Mouse (Mus musculus): ENCODE data around the gene Higd1a. TPM values are rescaled to one million over a fixed set of nuclear protein-coding genes. Genes with fewer than 3 reads are reported as not detected.

The Higd1a gene
- polyA plus RNA-seq, 1 experiment from 2014 or later, result 224 TPM

DNA sequence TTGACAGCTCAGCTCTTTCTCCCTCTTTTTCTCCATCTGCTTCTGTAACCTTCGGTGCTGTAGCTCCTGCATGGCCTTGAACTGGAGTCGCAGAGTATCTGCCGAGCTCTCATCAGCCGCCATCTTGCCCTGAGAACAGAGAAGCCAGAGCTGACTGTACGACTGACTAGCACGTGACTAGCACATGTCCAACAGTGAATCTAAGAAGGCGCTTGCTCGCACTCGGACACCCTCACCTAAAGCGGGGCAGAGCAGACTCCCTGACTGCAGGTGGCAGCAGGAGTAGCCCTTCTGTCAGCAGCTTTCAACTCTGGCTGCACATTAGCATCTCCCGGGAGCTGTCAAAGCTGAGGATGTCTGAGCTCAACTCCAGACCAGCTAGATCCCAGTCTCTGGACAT, 24.3 kb downstream of the Higd1a start:
- no peaks in the 10 kb centered on the region for H3K27me3 ChIP-seq
- no peak overlapping the region for H3K4me2 ChIP-seq (replicated peaks)
- H3K36me3 ChIP-seq, result no peaks in the 10 kb centered on the region
- H3K27ac ChIP-seq (replicated peaks), result no peak overlapping the region
- H3K9me3 ChIP-seq (replicated peaks), result no peaks in the 10 kb centered on the region
- peaks cover 3% of the 10 kb centered on the region; the same call in 1 of the 2 replicates for H3K4me1 ChIP-seq
- no peak for ATAC-seq (ENCODE audit: insufficient number of reproducible peaks, low FRiP score, low TSS enrichment, low read depth)
- no peak overlapping the region for H3K9ac ChIP-seq
- 76% methylated on average over 11 of the region's 11 CpGs for WGBS
- H3K4me3 ChIP-seq (replicated peaks), result no peak overlapping the region

DNA sequence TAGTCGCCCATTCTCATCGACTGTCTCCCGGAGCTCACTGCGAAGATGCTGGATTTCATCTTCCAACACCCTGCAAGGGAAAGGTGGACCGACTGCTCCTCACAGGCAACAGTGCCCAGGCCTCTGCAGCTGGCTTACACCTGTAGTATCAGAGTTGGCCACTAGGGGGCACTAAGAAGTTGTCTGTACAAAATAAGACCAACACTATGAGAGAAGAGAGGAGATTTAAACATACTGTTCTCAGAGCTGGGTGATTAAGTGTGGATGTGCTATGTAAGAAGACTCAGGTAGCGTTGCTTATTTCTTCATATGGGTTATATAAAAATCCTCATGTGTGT, 27.2 kb downstream of the Higd1a start:
- no peak for ATAC-seq (ENCODE audit: insufficient number of reproducible peaks, low FRiP score, low TSS enrichment, low read depth)
- H3K9ac ChIP-seq, result no peak overlapping the region
- H3K27ac ChIP-seq (replicated peaks), result no peak overlapping the region
- no peak overlapping the region for H3K4me3 ChIP-seq (replicated peaks)
- no peak overlapping the region for H3K4me2 ChIP-seq (replicated peaks)
- no peaks in the 10 kb centered on the region for H3K9me3 ChIP-seq (replicated peaks)
- 20% methylated on average over 6 of the region's 6 CpGs for WGBS
- H3K27me3 ChIP-seq, result no peaks in the 10 kb centered on the region
- H3K4me1 ChIP-seq, result no peaks in the 10 kb centered on the region
- H3K36me3 ChIP-seq, result no peaks in the 10 kb centered on the region

DNA sequence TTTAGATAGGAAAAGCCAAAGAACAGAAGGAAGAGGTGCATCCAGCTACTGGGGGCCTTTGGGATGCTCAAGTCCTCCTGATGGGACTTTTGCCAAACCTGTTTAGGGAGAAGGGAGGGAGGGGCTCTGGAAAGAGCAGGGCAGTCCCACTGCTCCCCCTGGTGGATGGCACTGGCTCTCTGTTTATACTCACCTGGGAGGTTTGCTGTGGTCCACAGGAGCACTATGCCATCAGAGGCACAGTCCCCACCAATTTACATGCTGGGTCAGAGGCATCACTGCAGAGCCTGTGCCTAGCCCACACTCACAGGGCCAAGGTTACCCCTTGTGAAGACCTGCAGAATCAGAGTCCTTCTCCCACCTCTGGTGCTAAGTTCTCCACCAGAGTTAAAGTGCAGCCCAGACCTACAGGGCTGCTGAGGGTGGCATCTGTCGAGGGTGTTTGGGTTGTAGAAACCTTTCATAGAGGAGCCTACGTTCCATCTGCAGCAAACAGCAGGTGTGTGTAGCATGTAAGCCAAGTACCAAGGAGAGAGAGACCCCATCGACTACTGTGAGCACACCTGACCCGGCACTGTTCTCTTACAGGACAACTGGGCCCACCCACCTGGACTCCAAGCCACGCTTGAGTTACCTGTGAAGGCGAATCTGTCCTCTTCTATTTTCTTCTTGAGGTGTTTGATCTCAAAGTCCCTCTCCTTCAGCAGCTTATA, 27.8 kb downstream of the Higd1a start:
- Histone ChIP-seq H3K9ac (no peak overlapping the region), H3K36me3 (no peaks in the 10 kb centered on the region), H3K27ac (replicated peaks) (no peak overlapping the region), H3K27me3 (no peaks in the 10 kb centered on the region), H3K4me2 (replicated peaks) (no peak overlapping the region), H3K4me1 (no peaks in the 10 kb centered on the region), H3K4me3 (replicated peaks) (no peak overlapping the region), H3K9me3 (replicated peaks) (no peaks in the 10 kb centered on the region)
- ATAC-seq (ENCODE audit: insufficient number of reproducible peaks, low FRiP score, low TSS enrichment, low read depth), result no peak
- 66% methylated on average over 6 of the region's 6 CpGs for WGBS

DNA sequence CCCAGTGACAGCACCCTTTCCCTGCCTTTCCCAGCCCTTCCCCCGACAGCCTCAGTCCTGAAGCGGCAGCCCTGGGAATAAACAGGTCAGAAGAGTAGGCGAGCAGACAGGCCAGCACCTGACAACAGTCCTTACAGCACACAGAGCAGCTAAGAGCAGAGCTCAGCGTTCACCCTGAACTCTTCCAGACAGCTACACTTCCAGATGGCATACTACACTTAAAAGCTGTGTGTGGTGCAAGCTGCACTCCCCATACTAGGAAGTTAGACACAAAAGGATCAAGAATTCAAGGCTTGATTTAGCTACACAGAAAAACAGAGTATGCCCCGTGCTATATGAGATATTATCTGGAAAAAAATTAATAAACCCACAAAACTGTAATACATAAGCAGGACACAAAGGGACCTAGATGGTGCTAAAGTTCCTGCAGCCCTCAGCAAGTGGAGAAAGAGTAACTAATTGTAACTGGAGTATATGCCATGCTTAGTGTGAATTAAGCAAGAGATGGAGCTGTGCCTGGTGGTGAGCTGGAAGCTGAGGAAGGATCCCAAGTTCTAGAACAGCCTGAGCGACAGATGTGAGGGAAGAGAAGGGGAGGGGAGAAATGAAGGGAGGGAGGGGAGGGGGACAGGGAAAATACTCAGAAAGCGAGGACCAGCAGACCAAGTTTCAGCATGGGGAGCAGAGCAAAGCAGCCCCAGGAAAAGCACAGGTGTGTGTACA, 28.7 kb downstream of the Higd1a start:
- H3K9me3 ChIP-seq (replicated peaks), result no peaks in the 10 kb centered on the region
- no peak overlapping the region for H3K27ac ChIP-seq (replicated peaks)
- ATAC-seq (ENCODE audit: insufficient number of reproducible peaks, low FRiP score, low TSS enrichment, low read depth), result no peak

DNA sequence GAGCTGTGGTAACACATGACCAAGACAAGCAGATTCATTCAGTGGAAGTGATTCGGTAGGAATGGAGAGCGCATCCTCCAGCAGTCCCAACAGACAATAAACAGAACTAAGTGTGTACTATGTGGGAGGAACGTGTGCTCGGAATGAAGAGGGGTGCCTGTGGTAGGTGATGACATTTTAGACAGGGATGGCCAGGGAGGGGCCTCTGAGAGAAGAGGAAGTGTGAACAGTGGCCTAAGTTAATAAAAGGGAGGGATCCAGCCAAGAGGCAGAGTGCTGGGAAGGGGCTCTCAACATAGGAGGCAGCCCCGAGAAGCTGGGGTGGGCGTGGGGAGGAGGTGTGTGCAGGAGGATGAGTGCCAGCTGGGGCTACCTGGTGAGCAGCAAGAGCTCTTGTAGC, 29.8 kb downstream of the Higd1a start:
- no peak overlapping the region for H3K9ac ChIP-seq
- ATAC-seq (ENCODE audit: insufficient number of reproducible peaks, low FRiP score, low TSS enrichment, low read depth), result no peak
- H3K4me2 ChIP-seq (replicated peaks), result no peak overlapping the region
- WGBS, result 76% methylated on average over 6 of the region's 6 CpGs
- H3K9me3 ChIP-seq (replicated peaks), result no peaks in the 10 kb centered on the region
- H3K4me3 ChIP-seq (replicated peaks), result no peak overlapping the region
- H3K27ac ChIP-seq (replicated peaks), result no peak overlapping the region
- no peaks in the 10 kb centered on the region for H3K36me3 ChIP-seq
- H3K4me1 ChIP-seq, result peaks cover 8% of the 10 kb centered on the region; the same call in 1 of the 2 replicates
- H3K27me3 ChIP-seq, result no peaks in the 10 kb centered on the region

More for the DNA sequence above, 28.7 kb downstream of the Higd1a start:
- H3K36me3 ChIP-seq, result no peaks in the 10 kb centered on the region
- H3K4me1 ChIP-seq, result no peaks in the 10 kb centered on the region
- H3K9ac ChIP-seq, result no peak overlapping the region
- no peak overlapping the region for H3K4me3 ChIP-seq (replicated peaks)
- no peaks in the 10 kb centered on the region for H3K27me3 ChIP-seq
- 53% methylated on average over 7 of the region's 7 CpGs for WGBS
- H3K4me2 ChIP-seq (replicated peaks), result no peak overlapping the region

DNA sequence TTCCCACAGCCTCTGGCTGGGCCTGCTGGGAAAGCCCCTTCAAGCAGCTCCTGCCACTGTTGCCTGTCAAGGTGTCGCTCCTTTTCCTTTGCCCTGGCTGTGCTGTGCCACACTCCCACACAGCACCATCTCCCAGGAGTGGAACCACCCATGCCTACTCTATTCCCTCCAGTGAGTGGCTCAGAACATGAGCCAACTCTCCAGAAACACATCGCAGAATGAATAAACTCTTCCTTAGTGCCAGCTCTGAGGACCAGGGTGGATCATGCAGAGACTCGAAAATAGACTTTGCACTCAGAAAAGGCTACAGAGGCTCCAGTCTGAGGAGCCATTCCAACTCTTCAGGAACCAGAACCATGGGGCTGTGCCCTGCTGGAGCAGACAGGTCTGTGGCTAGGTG, 31.8 kb downstream of the Higd1a start:
- Histone ChIP-seq H3K4me1 (peaks cover 19% of the 10 kb centered on the region), H3K4me3 (replicated peaks) (no peak overlapping the region), H3K4me2 (replicated peaks) (no peak overlapping the region), H3K36me3 (no peaks in the 10 kb centered on the region), H3K9me3 (replicated peaks) (no peaks in the 10 kb centered on the region), H3K9ac (no peak overlapping the region), H3K27me3 (no peaks in the 10 kb centered on the region), H3K27ac (replicated peaks) (no peak overlapping the region)
- 82% methylated on average over 3 of the region's 3 CpGs for WGBS
- ATAC-seq (ENCODE audit: insufficient number of reproducible peaks, low FRiP score, low TSS enrichment, low read depth), result no peak

DNA sequence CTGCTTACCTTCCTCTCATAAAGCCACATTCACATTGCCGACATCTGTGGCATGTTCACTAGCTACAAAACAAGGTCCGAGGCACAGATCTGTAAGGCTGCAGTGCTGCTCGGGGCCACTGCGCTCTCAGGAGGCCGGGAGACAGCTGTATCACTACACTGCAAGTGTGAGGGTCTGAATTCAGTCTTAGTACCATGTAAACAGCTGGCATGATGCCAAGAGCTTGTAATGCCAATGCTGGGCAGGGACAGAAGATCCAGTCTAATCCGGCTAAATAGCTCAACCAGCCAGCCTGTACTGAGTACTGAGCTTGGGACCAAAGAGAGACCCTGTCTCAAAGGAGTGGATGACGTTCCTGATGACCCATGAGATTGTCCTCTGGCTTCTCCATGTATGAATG, 34.2 kb downstream of the Higd1a start:
- Histone ChIP-seq H3K36me3 (no peaks in the 10 kb centered on the region), H3K9me3 (replicated peaks) (no peaks in the 10 kb centered on the region), H3K4me3 (replicated peaks) (no peak overlapping the region), H3K27ac (replicated peaks) (no peak overlapping the region), H3K4me1 (peaks cover 31% of the 10 kb centered on the region), H3K4me2 (replicated peaks) (no peak overlapping the region), H3K27me3 (no peaks in the 10 kb centered on the region), H3K9ac (no peak overlapping the region)
- ATAC-seq (ENCODE audit: insufficient number of reproducible peaks, low FRiP score, low TSS enrichment, low read depth), result 0 out of 2 replicates have a peak, but pooled peaks have one; percentile 22
- 71% methylated on average over 7 of the region's 7 CpGs for WGBS

DNA sequence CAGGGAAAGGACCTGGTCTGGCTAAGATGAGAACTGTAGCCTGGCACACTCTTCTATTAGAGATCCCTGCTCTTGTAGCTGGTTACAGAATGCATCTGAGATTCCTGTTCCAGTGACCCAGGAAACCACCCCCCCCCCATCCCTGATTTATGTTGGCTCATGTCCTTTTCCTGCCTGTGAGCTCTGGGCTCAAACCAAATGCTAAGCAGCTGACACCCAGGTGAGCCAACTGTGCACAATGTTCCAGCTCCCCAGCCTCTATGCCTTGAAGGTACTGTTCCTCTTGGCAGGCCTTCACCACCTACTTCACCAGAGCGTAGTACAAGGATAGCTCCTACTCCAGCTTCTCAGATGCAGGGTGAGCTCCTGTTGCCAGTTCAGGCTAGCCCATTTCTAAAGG, 35.1 kb downstream of the Higd1a start:
- 72% methylated on average over 1 of the region's 1 CpGs for WGBS
- Histone ChIP-seq H3K9ac (no peak overlapping the region), H3K4me1 (peaks cover 31% of the 10 kb centered on the region), H3K27ac (replicated peaks) (peak overlapping the region; percentile 1; the same call in 1 of the 2 replicates), H3K4me3 (replicated peaks) (no peak overlapping the region), H3K27me3 (no peaks in the 10 kb centered on the region), H3K9me3 (replicated peaks) (no peaks in the 10 kb centered on the region), H3K36me3 (no peaks in the 10 kb centered on the region), H3K4me2 (replicated peaks) (no peak overlapping the region)
- no peak for ATAC-seq (ENCODE audit: insufficient number of reproducible peaks, low FRiP score, low TSS enrichment, low read depth)

DNA sequence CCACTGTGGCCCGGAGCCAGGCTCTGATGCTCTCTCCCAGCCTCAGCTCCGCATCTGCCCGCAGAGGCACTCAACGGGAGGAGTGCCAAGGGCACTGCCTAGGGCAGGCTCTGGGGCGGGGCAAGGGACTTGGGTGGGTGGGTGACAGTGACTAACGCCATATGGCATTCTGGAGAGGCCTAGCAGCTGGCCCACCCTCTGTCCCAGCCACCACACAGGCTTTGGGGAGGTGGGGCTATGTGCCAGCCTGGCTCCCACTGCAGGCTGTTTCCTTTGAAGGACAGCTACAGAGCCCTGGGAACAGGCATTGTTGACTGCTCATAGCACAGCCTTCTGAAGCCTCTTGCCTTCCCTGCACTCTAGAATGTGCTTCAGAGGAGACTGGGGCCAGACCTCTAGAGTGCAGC, 35.6 kb downstream of the Higd1a start:
- peak overlapping the region; percentile 1 for H3K27ac ChIP-seq (replicated peaks)
- H3K4me3 ChIP-seq (replicated peaks), result no peak overlapping the region
- H3K27me3 ChIP-seq, result no peaks in the 10 kb centered on the region
- H3K36me3 ChIP-seq, result no peaks in the 10 kb centered on the region
- H3K4me1 ChIP-seq, result peaks cover 31% of the 10 kb centered on the region
- ATAC-seq (ENCODE audit: insufficient number of reproducible peaks, low FRiP score, low TSS enrichment, low read depth), result peak; percentile 72; the same call in 1 of the 2 replicates
- no peak overlapping the region for H3K4me2 ChIP-seq (replicated peaks)
- no peak overlapping the region for H3K9ac ChIP-seq
- whole genome bisulfite sequencing, result 61% methylated on average over 6 of the region's 6 CpGs
- H3K9me3 ChIP-seq (replicated peaks), result no peaks in the 10 kb centered on the region

DNA sequence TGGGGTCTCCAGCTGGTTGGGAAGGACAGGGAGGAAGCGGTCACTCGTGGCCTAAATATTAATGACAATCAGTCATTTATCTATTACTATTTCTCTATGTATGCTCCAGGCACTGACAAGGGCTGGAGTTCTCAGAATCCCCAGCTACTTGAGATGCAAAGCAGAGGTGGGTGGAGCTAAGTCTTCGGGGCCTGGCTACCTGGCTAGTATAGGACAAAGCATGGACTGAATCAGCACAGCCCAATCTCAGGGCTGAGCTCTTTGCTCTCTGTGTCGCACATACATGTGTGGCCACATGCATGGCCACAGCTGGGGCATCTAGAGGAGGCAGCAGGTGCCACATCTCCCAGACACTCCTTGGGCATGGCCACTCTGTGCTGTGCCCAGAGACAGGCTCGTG, 37.4 kb downstream of the Higd1a start:
- WGBS, result 68% methylated on average over 5 of the region's 5 CpGs
- Histone ChIP-seq H3K4me2 (replicated peaks) (no peak overlapping the region), H3K4me1 (peaks cover 31% of the 10 kb centered on the region), H3K9me3 (replicated peaks) (no peaks in the 10 kb centered on the region), H3K27ac (replicated peaks) (no peak overlapping the region), H3K4me3 (replicated peaks) (no peak overlapping the region), H3K27me3 (no peaks in the 10 kb centered on the region), H3K36me3 (no peaks in the 10 kb centered on the region), H3K9ac (no peak overlapping the region)
- no peak for ATAC-seq (ENCODE audit: insufficient number of reproducible peaks, low FRiP score, low TSS enrichment, low read depth)

DNA sequence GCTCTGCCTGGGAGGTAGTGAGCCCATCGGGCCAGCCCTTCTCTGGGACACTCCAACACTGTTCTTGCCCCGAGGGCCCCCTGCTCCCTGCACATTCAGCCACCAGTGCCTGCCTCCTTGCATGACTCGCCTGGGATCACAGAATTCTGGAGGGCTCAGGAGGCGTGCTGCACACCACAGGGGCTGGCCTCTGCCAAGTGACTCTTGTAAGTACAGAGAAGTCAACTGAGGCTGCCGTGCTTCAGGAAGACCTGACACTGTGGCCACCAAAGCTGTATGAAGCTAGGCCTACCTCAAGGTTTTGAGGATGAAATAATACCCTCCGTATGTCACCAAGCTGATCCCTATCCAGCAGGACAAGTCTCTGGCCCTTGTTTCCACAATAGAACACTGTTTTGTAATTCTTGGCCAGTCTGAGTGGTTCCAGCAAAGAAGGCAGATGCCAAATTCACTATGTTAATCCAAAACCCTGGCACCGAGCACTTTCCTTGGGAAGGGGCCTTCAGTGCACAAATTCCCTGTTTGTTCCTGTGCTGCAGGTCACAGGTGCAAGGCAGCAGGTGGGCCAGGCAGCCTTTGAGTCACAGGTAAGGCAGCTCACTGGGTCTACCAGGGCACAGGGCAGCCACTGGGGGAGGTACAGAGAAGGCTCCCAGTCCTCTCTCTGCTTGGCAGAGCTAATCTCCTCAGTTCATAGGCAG, 38.2 kb downstream of the Higd1a start:
- Histone ChIP-seq H3K4me2 (replicated peaks) (0 out of 2 replicates have a peak overlapping the region, but pooled peaks have one; percentile 15), H3K9ac (no peak overlapping the region), H3K27me3 (no peaks in the 10 kb centered on the region), H3K4me1 (peaks cover 31% of the 10 kb centered on the region), H3K27ac (replicated peaks) (peak overlapping the region; percentile 85), H3K9me3 (replicated peaks) (no peaks in the 10 kb centered on the region), H3K36me3 (no peaks in the 10 kb centered on the region), H3K4me3 (replicated peaks) (no peak overlapping the region)
- WGBS, result 39% methylated on average over 7 of the region's 7 CpGs
- ATAC-seq (ENCODE audit: insufficient number of reproducible peaks, low FRiP score, low TSS enrichment, low read depth), result no peak
